Mouse (Mus musculus) kidney, embryonic 14.5 days (tissue): ENCODE measurements at regions not wholly inside any gene's neighbourhood (a gene's known extent, or its start where the extent isn't known, plus 50 kb on each side); places are given as distances from the start of the nearest gene placed in this dataset.
A peak's percentile ranks its signal among the peaks of the same experiment; 100 is the strongest.

Source experiments
- ATAC-seq: fragments of 200-750 bp; cut with Nextera tagmentation; 2 replicates; pipeline ENCODE4 v1.8.0; 2017; ENCODE audit warnings: moderate number of reproducible peaks, mild to moderate bottlenecking, moderate TSS enrichment, moderate library complexity; ENCODE audit not compliant: low FRiP score, low TSS enrichment
- H3K27ac ChIP-seq: fragments of 300-500 bp; sonication (generic); 2 replicates; pipeline ENCODE4 v1.5.1; 2014; ENCODE audit warnings: low read depth, mild to moderate bottlenecking, low read length, moderate library complexity, mixed read lengths
- H3K27me3 ChIP-seq: fragments of 300-500 bp; sonication (generic); 2 replicates; pipeline ENCODE4 v1.6.1; 2014; ENCODE audit warnings: mild to moderate bottlenecking, low read length; ENCODE audit not compliant: control insufficient read depth, insufficient read depth
- H3K36me3 ChIP-seq: fragments of 300-500 bp; sonication (generic); 2 replicates; pipeline ENCODE4 v1.6.1; 2014; ENCODE audit warnings: low read length, mixed read lengths; ENCODE audit not compliant: control insufficient read depth, insufficient read depth
- H3K4me1 ChIP-seq: fragments of 300-500 bp; sonication (generic); 2 replicates; pipeline ENCODE4 v1.6.1; 2014; ENCODE audit warnings: low read length, mixed read lengths; ENCODE audit not compliant: control insufficient read depth, insufficient read depth
- H3K4me2 ChIP-seq: fragments of 300-500 bp; sonication (generic); replicated peaks from 2 replicates; pipeline ENCODE4 v1.6.1; 2014; ENCODE audit warnings: low read depth, mild to moderate bottlenecking, low read length
- H3K4me3 ChIP-seq: fragments of 300-500 bp; sonication (generic); 2 replicates; pipeline ENCODE4 v1.5.1; 2014; ENCODE audit warnings: mild to moderate bottlenecking, low read length
- H3K9ac ChIP-seq: fragments of 300-500 bp; sonication (generic); 2 replicates; pipeline ENCODE4 v1.6.1; 2014; ENCODE audit warnings: low read depth, mild to moderate bottlenecking, low read length, moderate library complexity
- H3K9me3 ChIP-seq: fragments of 300-500 bp; sonication (generic); 2 replicates; pipeline ENCODE4 v1.6.1; 2016; ENCODE audit warnings: low read length; ENCODE audit not compliant: control insufficient read depth
- WGBS: fragments of 180-500 bp; shearing (Covaris S2); extraction: QIAGEN DNeasy Blood & Tissue Kit; methylation state at CpG from one replicate; pipeline ENCODE4 v1.1.7; 2014; 5-methylcytosine and 5-hydroxymethylcytosine counted together

- no peak overlapping the region for H3K4me3 ChIP-seq
- no peak for ATAC-seq
- no peak overlapping the region for H3K4me2 ChIP-seq
- WGBS, result 63% methylated on average over 1 of the region's 1 CpGs
- no peak overlapping the region for H3K9ac ChIP-seq
- H3K27ac ChIP-seq, result no peak overlapping the region
- H3K27me3 ChIP-seq, result no peaks in the 10 kb centered on the region
- no peaks in the 10 kb centered on the region for H3K36me3 ChIP-seq
- no peaks in the 10 kb centered on the region for H3K9me3 ChIP-seq
- no peaks in the 10 kb centered on the region for H3K4me1 ChIP-seq
Observed at GRCm38 (mm10) chr5:129397311-129397710, 103.7 kb upstream of the Sfswap start.

GRCm38 (mm10) chr5:129406259-129406658 is 94.8 kb upstream of the Sfswap start:
- H3K4me3 ChIP-seq, result no peak overlapping the region
- H3K4me1 ChIP-seq, result 0 out of 2 replicates have a peak, but pooled peaks cover 4% of the 10 kb centered on the region
- H3K9me3 ChIP-seq, result no peaks in the 10 kb centered on the region
- no peak overlapping the region for H3K9ac ChIP-seq
- H3K4me2 ChIP-seq, result no peak overlapping the region
- no peaks in the 10 kb centered on the region for H3K36me3 ChIP-seq
- no peaks in the 10 kb centered on the region for H3K27me3 ChIP-seq
- H3K27ac ChIP-seq, result no peak overlapping the region
- WGBS, result 47% methylated on average over 4 of the region's 4 CpGs
- no peak for ATAC-seq

GRCm38 (mm10) chr5:129409440-129410004 is 91.5 kb upstream of the Sfswap start:
- H3K27ac ChIP-seq, result no peak overlapping the region
- no peak overlapping the region for H3K9ac ChIP-seq
- no peak overlapping the region for H3K4me3 ChIP-seq
- 48% methylated on average over 14 of the region's 14 CpGs for WGBS
- peak; percentile 85; the same call in 1 of the 2 replicates for ATAC-seq
- H3K9me3 ChIP-seq, result no peaks in the 10 kb centered on the region
- H3K27me3 ChIP-seq, result no peaks in the 10 kb centered on the region
- H3K4me1 ChIP-seq, result 0 out of 2 replicates have a peak, but pooled peaks cover 4% of the 10 kb centered on the region
- H3K36me3 ChIP-seq, result no peaks in the 10 kb centered on the region
- 0 out of 2 replicates have a peak overlapping the region, but pooled peaks have one; percentile 1 for H3K4me2 ChIP-seq

- Histone ChIP-seq H3K36me3 (no peaks in the 10 kb centered on the region), H3K4me1 (0 out of 2 replicates have a peak, but pooled peaks cover 4% of the 10 kb centered on the region), H3K27ac (no peak overlapping the region), H3K27me3 (no peaks in the 10 kb centered on the region), H3K4me2 (no peak overlapping the region), H3K9ac (no peak overlapping the region), H3K4me3 (no peak overlapping the region), H3K9me3 (no peaks in the 10 kb centered on the region)
- WGBS, result 92% methylated on average over 6 of the region's 6 CpGs
- no peak for ATAC-seq
Observed at GRCm38 (mm10) chr5:129412161-129412560, 88.9 kb upstream of the Sfswap start.

DNA sequence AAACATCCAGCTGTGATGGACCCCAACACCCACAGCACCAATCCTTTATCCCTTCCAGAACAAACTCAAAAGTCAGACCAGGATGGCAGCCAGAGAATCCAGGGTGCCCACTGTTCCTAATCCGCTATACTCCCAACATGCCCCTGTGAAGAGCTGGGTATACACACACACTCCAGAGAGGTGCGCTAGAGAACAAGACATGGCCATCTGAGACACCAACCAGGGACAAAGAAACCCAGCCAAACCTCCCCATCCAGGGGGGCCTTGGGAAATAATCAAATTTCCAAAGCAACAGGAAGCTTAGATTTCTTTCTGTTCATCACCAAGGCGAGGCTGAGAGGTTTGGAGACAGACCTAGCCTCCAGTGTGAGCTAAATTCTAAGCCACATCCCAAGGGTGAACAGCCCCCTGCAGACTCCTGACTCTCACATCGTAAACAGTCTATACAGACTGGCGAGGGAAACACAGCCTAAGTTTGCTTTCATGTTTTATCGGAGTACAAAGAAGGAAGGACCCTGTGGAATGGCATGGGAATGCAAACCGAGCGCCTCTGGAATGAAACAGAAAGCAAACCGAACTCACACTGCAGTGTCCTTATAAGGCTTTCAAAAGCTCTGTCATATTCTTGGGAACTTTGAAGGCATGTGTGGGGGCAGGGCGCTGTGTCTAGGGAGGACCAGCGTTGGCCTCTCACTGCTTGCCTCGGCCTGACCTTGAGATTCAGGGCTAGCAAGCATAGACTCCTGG is 85.9 kb upstream of the Sfswap start:
- H3K27ac ChIP-seq, result peak overlapping the region; percentile 56; the same call in 1 of the 2 replicates
- peak; percentile 49; the same call in 1 of the 2 replicates for ATAC-seq
- no peaks in the 10 kb centered on the region for H3K4me1 ChIP-seq
- no peaks in the 10 kb centered on the region for H3K36me3 ChIP-seq
- no peak overlapping the region for H3K4me3 ChIP-seq
- peak overlapping the region; percentile 32; the same call in 1 of the 2 replicates for H3K9ac ChIP-seq
- no peaks in the 10 kb centered on the region for H3K9me3 ChIP-seq
- no peaks in the 10 kb centered on the region for H3K27me3 ChIP-seq
- H3K4me2 ChIP-seq, result peak overlapping the region; percentile 17; the same call in 1 of the 2 replicates
- 33% methylated on average over 12 of the region's 12 CpGs for WGBS

- 0 out of 2 replicates have a peak, but pooled peaks have one; percentile 52 for ATAC-seq
- H3K27me3 ChIP-seq, result no peaks in the 10 kb centered on the region
- H3K9ac ChIP-seq, result no peak overlapping the region
- H3K9me3 ChIP-seq, result no peaks in the 10 kb centered on the region
- H3K4me2 ChIP-seq, result no peak overlapping the region
- peak overlapping the region; percentile 47; the same call in 1 of the 2 replicates for H3K27ac ChIP-seq
- 16% methylated on average over 3 of the region's 3 CpGs for WGBS
- no peaks in the 10 kb centered on the region for H3K36me3 ChIP-seq
- no peaks in the 10 kb centered on the region for H3K4me1 ChIP-seq
- H3K4me3 ChIP-seq, result no peak overlapping the region
Observed at GRCm38 (mm10) chr5:129416425-129416824, 84.6 kb upstream of the Sfswap start.

- H3K27ac ChIP-seq, result no peak overlapping the region
- H3K9me3 ChIP-seq, result no peaks in the 10 kb centered on the region
- H3K36me3 ChIP-seq, result no peaks in the 10 kb centered on the region
- no peak overlapping the region for H3K4me2 ChIP-seq
- WGBS, result 77% methylated on average over 3 of the region's 3 CpGs
- ATAC-seq, result no peak
- no peak overlapping the region for H3K9ac ChIP-seq
- H3K4me1 ChIP-seq, result no peaks in the 10 kb centered on the region
- H3K27me3 ChIP-seq, result no peaks in the 10 kb centered on the region
- no peak overlapping the region for H3K4me3 ChIP-seq
Observed at GRCm38 (mm10) chr5:129417516-129417915, 83.5 kb upstream of the Sfswap start.

DNA sequence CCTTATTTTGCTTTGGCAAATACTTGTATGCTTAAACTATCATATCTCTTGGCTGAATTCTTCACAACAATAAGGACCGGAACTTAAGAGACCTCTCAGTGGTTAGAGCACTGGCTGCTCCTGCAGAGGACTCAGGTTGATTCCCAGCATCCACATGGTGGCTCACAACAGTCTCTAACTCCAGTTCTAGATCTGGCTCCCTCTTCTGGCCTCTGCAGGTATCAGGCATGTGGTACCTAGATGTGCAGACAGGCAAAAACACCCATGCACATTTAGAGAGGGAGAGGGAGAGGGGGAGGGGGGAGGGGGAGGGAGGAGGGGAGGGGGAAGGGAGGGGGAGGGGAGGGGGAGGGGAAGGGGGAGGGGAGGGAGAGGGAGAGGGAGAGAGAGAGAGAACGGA is 80.0 kb upstream of the Sfswap start:
- Histone ChIP-seq H3K9me3 (no peaks in the 10 kb centered on the region; the same call in 1 of the 2 replicates), H3K27me3 (no peaks in the 10 kb centered on the region), H3K4me3 (no peak overlapping the region), H3K4me1 (0 out of 2 replicates have a peak, but pooled peaks cover 4% of the 10 kb centered on the region), H3K27ac (no peak overlapping the region), H3K4me2 (no peak overlapping the region), H3K36me3 (no peaks in the 10 kb centered on the region), H3K9ac (no peak overlapping the region)
- WGBS, result 83% methylated on average over 2 of the region's 2 CpGs
- no peak for ATAC-seq

GRCm38 (mm10) chr5:129429897-129430296 is 71.1 kb upstream of the Sfswap start:
- H3K27me3 ChIP-seq, result no peaks in the 10 kb centered on the region
- H3K4me3 ChIP-seq, result no peak overlapping the region
- no peak overlapping the region for H3K9ac ChIP-seq
- no peaks in the 10 kb centered on the region for H3K9me3 ChIP-seq
- no peak for ATAC-seq
- H3K36me3 ChIP-seq, result no peaks in the 10 kb centered on the region
- H3K4me2 ChIP-seq, result no peak overlapping the region
- peaks cover 5% of the 10 kb centered on the region; the same call in 1 of the 2 replicates for H3K4me1 ChIP-seq
- H3K27ac ChIP-seq, result no peak overlapping the region
